Mouse (Mus musculus) cortical plate, adult 2 months (tissue): ENCODE measurements at regions not wholly inside any gene's neighbourhood (a gene's known extent, or its start where the extent isn't known, plus 50 kb on each side); places are given as distances from the start of the nearest gene placed in this dataset.

Source experiments
- CTCF ChIP-seq: fragments of 200-500 bp; IDR thresholded peaks from 2 replicates; pipeline ENCODE4 v1.5.1; 2011; ENCODE audit warnings: mild to moderate bottlenecking, control low read depth, low read length; ENCODE audit not compliant: insufficient read depth; ENCODE audit errors: extremely low read depth
- POLR2A ChIP-seq: fragments of 200-500 bp; IDR thresholded peaks from 2 replicates; pipeline ENCODE4 v1.6.1; 2011; ENCODE audit warnings: mild to moderate bottlenecking, low read length, control low read depth; ENCODE audit not compliant: insufficient read depth; ENCODE audit errors: extremely low read depth

DNA sequence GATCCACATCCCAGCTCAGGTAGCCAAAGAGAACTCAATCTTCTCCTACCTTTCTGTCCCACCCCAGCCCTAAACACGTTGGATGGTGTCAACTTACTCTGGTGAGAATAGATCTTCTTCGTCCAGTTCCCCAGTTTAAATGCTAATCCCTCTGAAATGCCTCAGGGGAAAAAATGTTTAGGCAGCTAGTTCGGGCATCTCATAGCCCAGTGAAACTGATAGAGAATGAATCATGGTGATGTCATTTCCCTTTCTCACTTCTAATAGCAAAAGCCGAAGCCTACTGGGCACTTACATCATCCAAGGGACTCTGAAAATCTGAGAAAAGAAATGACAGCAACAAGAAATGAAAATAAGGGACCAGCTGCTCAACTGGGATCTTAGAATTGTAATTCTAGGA lies 154.9 kb downstream of the Qdpr start:
- TF ChIP-seq CTCF (no peak), POLR2A (no peak)
